In the genomic region with DNA sequence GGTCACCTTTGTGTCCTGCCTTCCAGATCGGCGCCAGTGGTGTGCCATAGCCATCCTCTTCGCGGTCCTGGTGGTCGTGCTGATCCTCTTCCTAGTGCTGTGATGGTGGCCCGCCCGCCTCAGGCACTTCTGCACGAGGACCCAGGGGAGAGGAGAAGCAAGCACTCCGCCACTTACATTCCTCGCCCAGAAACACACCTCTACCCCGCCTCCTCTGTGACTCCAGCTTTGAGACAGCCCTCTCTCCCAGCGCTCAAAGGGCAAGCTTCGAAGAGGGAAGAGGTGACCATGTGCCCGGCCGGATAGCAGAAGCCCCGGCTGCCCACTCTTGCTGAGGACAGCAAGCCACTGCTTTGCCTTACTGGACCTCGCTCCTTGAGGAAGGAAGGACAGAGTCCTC, we compare ENCODE assay signal across 11 mouse cellular contexts. TPM values are rescaled to one million over a fixed set of nuclear protein-coding genes. Genes with fewer than 3 reads are reported as not detected.
DNase-seq lines count a peak whose midpoint lies in the region; ATAC-seq and TF ChIP-seq lines count a peak whose summit lies in the region.
"Had no signal": no experiment of that assay in that cellular context is flagged by ENCODE, and none has a peak within 500 bp of the region (broad histone marks: within the 10 kb centered on the region; RNA-seq: fewer than 3 reads in every experiment).

No protein-coding gene starts in this region.

- DNase-seq in forebrain, embryonic 10.5 days (ENCODE audit: extremely low spot score, low spot score) = no peak
- DNase-seq in forebrain, embryonic 11.5 days (ENCODE audit: low spot score) = no peak
- peak; percentile 27 for DNase-seq in lung, adult 2 months
- DNase-seq in lung, postnatal 14 days = no peak
- no peak for DNase-seq in ovary, postnatal 14 days (ENCODE audit: low spot score)
- DNase-seq in adrenal gland, adult 8-10 months = no peak

- peaks cover 92% of the 10 kb centered on the region for H3K36me3 ChIP-seq in forebrain, embryonic 10.5 days (replicated peaks)
- peaks cover 3% of the 10 kb centered on the region; the same call in 1 of the 2 replicates for H3K36me3 ChIP-seq in forebrain, embryonic 11.5 days (ENCODE audit: control insufficient read depth, insufficient read depth, low read length)
- H3K36me3 ChIP-seq in lung, embryonic 15.5 days = peaks cover 5% of the 10 kb centered on the region; the same call in 1 of the 2 replicates
- H3K36me3 ChIP-seq in stomach, embryonic 16.5 days (ENCODE audit: control insufficient read depth, insufficient read depth, low read length) = 0 out of 2 replicates have a peak, but pooled peaks cover 3% of the 10 kb centered on the region

- H3K27me3 ChIP-seq in forebrain, embryonic 10.5 days (ENCODE audit: poor library complexity, severe bottlenecking) = no peaks in the 10 kb centered on the region
- H3K27me3 ChIP-seq in forebrain, embryonic 11.5 days (ENCODE audit: control insufficient read depth, insufficient read depth, low read length) = no peaks in the 10 kb centered on the region
- no peaks in the 10 kb centered on the region for H3K27me3 ChIP-seq in lung, embryonic 15.5 days
- H3K27me3 ChIP-seq in stomach, embryonic 16.5 days (ENCODE audit: control insufficient read depth, insufficient read depth, low read length) = no peaks in the 10 kb centered on the region
- H3K27me3 ChIP-seq: Patski had no signal

- 86% methylated on average over 17 of the region's 17 CpGs for WGBS in forebrain, embryonic 10.5 days
- 93% methylated on average over 17 of the region's 17 CpGs for WGBS in forebrain, embryonic 11.5 days
- 71% methylated on average over 17 of the region's 17 CpGs for WGBS in lung, adult 2 months
- 69% methylated on average over 17 of the region's 17 CpGs for WGBS in lung, embryonic 15.5 days
- 86% methylated on average over 17 of the region's 17 CpGs for WGBS in stomach, embryonic 16.5 days

- H3K9ac ChIP-seq in forebrain, embryonic 11.5 days (ENCODE audit: low read length) = no peak overlapping the region
- no peak overlapping the region for H3K9ac ChIP-seq in lung, embryonic 15.5 days
- no peak overlapping the region for H3K9ac ChIP-seq in stomach, embryonic 16.5 days (ENCODE audit: low read length)

- peaks cover 44% of the 10 kb centered on the region for H3K4me1 ChIP-seq in forebrain, embryonic 10.5 days
- H3K4me1 ChIP-seq in forebrain, embryonic 11.5 days (replicated peaks; ENCODE audit: control insufficient read depth, insufficient read depth, low read length) = peaks cover 9% of the 10 kb centered on the region; the same call in 1 of the 2 replicates
- no peaks in the 10 kb centered on the region for H3K4me1 ChIP-seq in lung, adult 2 months (ENCODE audit: control insufficient read depth, insufficient read depth, low read length)
- H3K4me1 ChIP-seq in lung, embryonic 15.5 days = peaks cover 30% of the 10 kb centered on the region
- peaks cover 25% of the 10 kb centered on the region for H3K4me1 ChIP-seq in stomach, embryonic 16.5 days (ENCODE audit: control insufficient read depth, insufficient read depth, low read length)

- H3K9me3 ChIP-seq in forebrain, embryonic 10.5 days = no peaks in the 10 kb centered on the region
- no peaks in the 10 kb centered on the region for H3K9me3 ChIP-seq in forebrain, embryonic 11.5 days (ENCODE audit: control insufficient read depth, low read length)
- no peaks in the 10 kb centered on the region for H3K9me3 ChIP-seq in lung, embryonic 15.5 days
- H3K9me3 ChIP-seq in stomach, embryonic 16.5 days (replicated peaks; ENCODE audit: control insufficient read depth, low read length) = no peaks in the 10 kb centered on the region

- H3K27ac ChIP-seq in forebrain, embryonic 10.5 days = peak overlapping the region; percentile 63
- H3K27ac ChIP-seq in forebrain, embryonic 11.5 days (ENCODE audit: low read depth, low read length) = no peak overlapping the region
- no peak overlapping the region for H3K27ac ChIP-seq in lung, embryonic 15.5 days
- H3K27ac ChIP-seq in stomach, embryonic 16.5 days (ENCODE audit: low read length) = peak overlapping the region; percentile 92
- H3K27ac ChIP-seq: macrophage had no signal

- TF ChIP-seq POLR2A in lung, adult 2 months (IDR thresholded peaks at IDR 0.05; ENCODE audit: borderline replicate concordance, extremely low read depth, low read depth, low read length) = no peak

- H3K4me3 ChIP-seq in forebrain, embryonic 10.5 days = no peak overlapping the region
- H3K4me3 ChIP-seq in forebrain, embryonic 11.5 days (ENCODE audit: low read depth, low read length) = no peak overlapping the region
- H3K4me3 ChIP-seq in lung, adult 2 months (replicated peaks; ENCODE audit: extremely low read depth, low read depth, low read length) = no peak overlapping the region
- H3K4me3 ChIP-seq in lung, embryonic 15.5 days = no peak overlapping the region
- H3K4me3 ChIP-seq in stomach, embryonic 16.5 days (replicated peaks; ENCODE audit: low read length) = no peak overlapping the region
- H3K4me3 ChIP-seq: erythroblast, embryonic 14.5 days had no signal

- no peak for TF ChIP-seq CTCF in lung, adult 2 months (IDR thresholded peaks at IDR 0.05; ENCODE audit: insufficient read depth, low read length)

- ATAC-seq in forebrain, embryonic 11.5 days (replicated peaks; ENCODE audit: low FRiP score) = no peak
- 0 out of 2 replicates have a peak, but pooled peaks have one; percentile 10 for ATAC-seq in lung, embryonic 15.5 days (ENCODE audit: borderline replicate concordance, extremely low read depth, low FRiP score, low TSS enrichment)
- peak; percentile 15; the same call in 1 of the 2 replicates for ATAC-seq in stomach, embryonic 16.5 days (ENCODE audit: insufficient read depth, low FRiP score)
- ATAC-seq: Patski had no signal

- no peak overlapping the region for H3K4me2 ChIP-seq in forebrain, embryonic 11.5 days (ENCODE audit: low read depth, low read length, severe bottlenecking)
- no peak overlapping the region for H3K4me2 ChIP-seq in lung, embryonic 15.5 days
- no peak overlapping the region for H3K4me2 ChIP-seq in stomach, embryonic 16.5 days (ENCODE audit: low read depth, low read length)

RNA-seq across cellular contexts. Expression of gene BC034090, which starts 42.3 kb away (rescaled TPM):
- polyA plus RNA-seq in forebrain, embryonic 10.5 days (2016; fragmentation: Nextera tagmentation; extraction: Ambion mirVana) = 3.6 and 4.4 TPM in 2 replicates
- 3.2 and 3.3 TPM in 2 replicates for polyA plus RNA-seq in forebrain, embryonic 11.5 days (2014; fragmentation: Nextera tagmentation; extraction: Ambion mirVana)
- 9.3 and 9.9 TPM in 2 replicates for polyA plus RNA-seq in lung, adult 2 months (2012; rRNA removed)
- 4.0 and 4.2 TPM in 2 replicates for polyA plus RNA-seq in lung, embryonic 15.5 days (2015; fragmentation: Nextera tagmentation; extraction: Ambion mirVana)
- 2.5 and 3.3 TPM in 2 replicates for polyA plus RNA-seq in stomach, embryonic 16.5 days (2015; fragmentation: Nextera tagmentation; extraction: Ambion mirVana)
- total RNA-seq in adrenal gland, adult 8-10 months (2022) = 10 to 100 TPM; 28.2 to 60.1 (median 36.1) TPM
- polyA plus RNA-seq: erythroblast, embryonic 14.5 days; macrophage had no signal

RNA-seq across cellular contexts. Expression of gene Stx6, which starts 43.4 kb away (rescaled TPM):
- 82.1 and 84.3 TPM in 2 replicates for polyA plus RNA-seq in forebrain, embryonic 10.5 days (2016; fragmentation: Nextera tagmentation; extraction: Ambion mirVana)
- 102 and 119 TPM in 2 replicates for polyA plus RNA-seq in forebrain, embryonic 11.5 days (2014; fragmentation: Nextera tagmentation; extraction: Ambion mirVana)
- 81.6 and 83.1 TPM in 2 replicates for polyA plus RNA-seq in lung, adult 2 months (2012; rRNA removed)
- 81.5 and 87.2 TPM in 2 replicates for polyA plus RNA-seq in lung, embryonic 15.5 days (2015; fragmentation: Nextera tagmentation; extraction: Ambion mirVana)
- polyA plus RNA-seq in stomach, embryonic 16.5 days (2015; fragmentation: Nextera tagmentation; extraction: Ambion mirVana) = 45.7 and 49.4 TPM in 2 replicates
- 10 to 100 TPM; 51.1 to 58.4 (median 54.2) TPM for total RNA-seq in adrenal gland, adult 8-10 months (2022)

RNA-seq across cellular contexts. Expression of gene Mr1, which starts 55.3 kb away (rescaled TPM):
- polyA plus RNA-seq in forebrain, embryonic 10.5 days (2016; fragmentation: Nextera tagmentation; extraction: Ambion mirVana) = 0.36 and 0.47 TPM in 2 replicates
- 0.55 and 0.96 TPM in 2 replicates for polyA plus RNA-seq in forebrain, embryonic 11.5 days (2014; fragmentation: Nextera tagmentation; extraction: Ambion mirVana)
- polyA plus RNA-seq in lung, adult 2 months (2012; rRNA removed) = 6.3 and 11.1 TPM in 2 replicates
- polyA plus RNA-seq in lung, embryonic 15.5 days (2015; fragmentation: Nextera tagmentation; extraction: Ambion mirVana) = 12.1 and 12.3 TPM in 2 replicates
- polyA plus RNA-seq in stomach, embryonic 16.5 days (2015; fragmentation: Nextera tagmentation; extraction: Ambion mirVana) = 8.4 and 9.1 TPM in 2 replicates
- 10 to 100 TPM; 34.4 to 41.2 (median 40.1) TPM for total RNA-seq in adrenal gland, adult 8-10 months (2022)
- polyA plus RNA-seq: erythroblast, embryonic 14.5 days had no signal

Comparison
In these comparisons a context has a peak if more than half of its experiments do, and no peak if none do; other contexts are left out.
1. H3K27ac ChIP-seq: peak in forebrain, embryonic 10.5 days (single experiment) and stomach, embryonic 16.5 days (single experiment); none in forebrain, embryonic 11.5 days (single experiment) and lung, embryonic 15.5 days (single experiment).